Mouse (Mus musculus): Measurements from ENCODE around the gene 2010003K11Rik.
A peak's percentile ranks its signal among the peaks of the same experiment; 100 is the strongest.

The 2010003K11Rik gene

GRCm38 (mm10) chr19:4496535-4497262 lies 1.7 kb downstream of the 2010003K11Rik start:
- no peak for DNase-seq

GRCm38 (mm10) chr19:4495814-4496213 lies 2.6 kb downstream of the 2010003K11Rik start:
- DNase-seq: no peak

GRCm38 (mm10) chr19:4494707-4495106 lies 3.7 kb downstream of the 2010003K11Rik start:
- DNase-seq: no peak

- DNase-seq: no peak
Observed at GRCm38 (mm10) chr19:4492526-4493296, 5.7 kb downstream of the 2010003K11Rik start.

GRCm38 (mm10) chr19:4491080-4491695 lies 7.2 kb downstream of the 2010003K11Rik start:
- DNase-seq: no peak

GRCm38 (mm10) chr19:4487877-4488276 lies 10.5 kb downstream of the 2010003K11Rik start:
- DNase-seq: no peak

GRCm38 (mm10) chr19:4485006-4485405 lies 13.4 kb downstream of the 2010003K11Rik start:
- DNase-seq: no peak

- no peak for DNase-seq
Observed at GRCm38 (mm10) chr19:4482111-4482859, 16.1 kb downstream of the 2010003K11Rik start.

GRCm38 (mm10) chr19:4481326-4481725 lies 17.1 kb downstream of the 2010003K11Rik start:
- DNase-seq: no peak

GRCm38 (mm10) chr19:4480041-4480440 lies 18.3 kb downstream of the 2010003K11Rik start:
- DNase-seq: no peak

GRCm38 (mm10) chr19:4478190-4478516 lies 20.2 kb downstream of the 2010003K11Rik start:
- no peak for DNase-seq

- DNase-seq: peak; percentile 34
Observed at GRCm38 (mm10) chr19:4477345-4478189, 20.8 kb downstream of the 2010003K11Rik start, which contains the start of gene Syt12. Gene Syt12 (minus strand): TSS chr19:4477447.

- DNase-seq: peak; percentile 25
Observed at GRCm38 (mm10) chr19:4476601-4477257, 21.7 kb downstream of the 2010003K11Rik start.

- DNase-seq: no peak
Observed at GRCm38 (mm10) chr19:4475224-4475925, 23.0 kb downstream of the 2010003K11Rik start.

GRCm38 (mm10) chr19:4474739-4475138 lies 23.6 kb downstream of the 2010003K11Rik start:
- DNase-seq: no peak

- DNase-seq: no peak
Observed at GRCm38 (mm10) chr19:4473549-4473948, 24.8 kb downstream of the 2010003K11Rik start.

GRCm38 (mm10) chr19:4468363-4468762 lies 30.0 kb downstream of the 2010003K11Rik start:
- peak; percentile 49 for DNase-seq

GRCm38 (mm10) chr19:4464666-4465065 lies 33.7 kb downstream of the 2010003K11Rik start:
- DNase-seq: peak; percentile 18

GRCm38 (mm10) chr19:4461981-4462380 lies 36.4 kb downstream of the 2010003K11Rik start:
- peak; percentile 30 for DNase-seq

GRCm38 (mm10) chr19:4456227-4456626 lies 42.2 kb downstream of the 2010003K11Rik start:
- peak; percentile 69 for DNase-seq
